In the genomic region with DNA sequence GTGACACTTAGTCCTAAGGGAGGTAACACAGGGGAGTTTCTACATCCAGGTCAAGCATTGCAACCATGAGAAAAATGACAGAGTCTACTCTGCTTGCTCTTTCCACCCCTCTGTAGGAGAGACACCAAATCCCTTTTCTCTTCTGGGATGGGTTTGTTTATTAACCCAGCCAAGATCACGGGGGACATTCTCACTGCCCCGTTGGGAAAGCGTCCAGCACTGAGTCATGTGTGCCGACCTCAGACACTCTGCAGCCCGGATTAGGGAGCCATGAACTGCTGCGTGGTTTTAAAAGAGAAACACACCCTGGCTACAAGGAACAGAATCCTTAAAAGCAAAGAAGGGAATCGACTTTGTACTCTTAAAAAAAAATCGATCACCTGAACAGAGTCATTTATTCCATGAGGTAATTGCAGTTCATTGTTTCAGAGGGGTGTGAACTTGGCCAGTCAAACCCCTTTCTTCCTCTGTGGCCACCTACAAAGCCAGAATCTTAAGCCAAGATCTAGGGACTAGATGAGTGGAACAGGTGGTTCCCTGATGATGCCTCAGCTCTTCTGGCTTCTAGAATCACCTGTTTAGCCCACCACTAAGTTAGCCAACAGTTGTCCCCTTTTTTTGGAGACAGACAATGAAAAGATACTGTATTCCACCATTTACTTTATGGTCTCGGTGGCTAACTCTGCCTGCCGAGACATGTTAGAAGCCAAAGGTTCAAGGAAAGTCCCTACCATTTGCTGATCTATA, we compare ENCODE assay signal across 10 mouse cellular contexts.
A peak's percentile ranks its signal among the peaks of the same experiment; 100 is the strongest.
DNase-seq lines count a peak whose midpoint lies in the region; ATAC-seq lines count a peak whose summit lies in the region.
"Had no signal": no experiment of that assay in that cellular context is flagged by ENCODE, and none has a peak within 500 bp of the region (broad histone marks: within the 10 kb centered on the region; RNA-seq: fewer than 3 reads in every experiment).

No protein-coding gene starts in this region.

- 77% methylated on average over 10 of the region's 10 CpGs for WGBS in heart, embryonic 12.5 days

- no peaks in the 10 kb centered on the region for H3K4me1 ChIP-seq in heart, embryonic 12.5 days (replicated peaks)
- H3K4me1 ChIP-seq: heart, embryonic 15.5 days had no signal

- ATAC-seq in heart, embryonic 12.5 days (ENCODE audit: insufficient number of reproducible peaks, low FRiP score) = no peak
- no peak for ATAC-seq in erythroid progenitor cell, adult 5-6 weeks (replicated peaks; ENCODE audit: low FRiP score, poor library complexity, severe bottlenecking)
- no peak for ATAC-seq in monocyte, adult 5-6 weeks (replicated peaks; ENCODE audit: insufficient number of reproducible peaks, low FRiP score, low TSS enrichment, poor library complexity, severe bottlenecking)

- H3K4me3 ChIP-seq in heart, embryonic 12.5 days = no peak overlapping the region
- H3K4me3 ChIP-seq: heart, embryonic 15.5 days had no signal

- no peak overlapping the region for H3K9ac ChIP-seq in heart, embryonic 12.5 days
- H3K9ac ChIP-seq: heart, embryonic 15.5 days had no signal

- peak; percentile 49 for DNase-seq in heart, adult 8-10 months (ENCODE audit: low spot score)
- DNase-seq in brain, adult 2 months (ENCODE audit: low read depth, low spot score) = peak; percentile 62
- DNase-seq in kidney, adult 18-20 months = peak; percentile 83
- peak; percentile 71 for DNase-seq in skeletal muscle tissue, adult 2 months (ENCODE audit: low read depth, low spot score)
- DNase-seq in thymus, postnatal 0 days (ENCODE audit: low spot score) = no peak

- no peaks in the 10 kb centered on the region for H3K9me3 ChIP-seq in heart, embryonic 12.5 days (replicated peaks)
- H3K9me3 ChIP-seq: heart, embryonic 15.5 days had no signal

- no peak overlapping the region for H3K27ac ChIP-seq in heart, embryonic 12.5 days (ENCODE audit: poor library complexity, severe bottlenecking)
- H3K27ac ChIP-seq: heart, embryonic 15.5 days had no signal

- H3K4me2 ChIP-seq in heart, embryonic 12.5 days = no peak overlapping the region
- H3K4me2 ChIP-seq: heart, embryonic 15.5 days had no signal

- H3K27me3 ChIP-seq in heart, embryonic 12.5 days (replicated peaks) = no peaks in the 10 kb centered on the region
- H3K27me3 ChIP-seq: heart, embryonic 15.5 days had no signal

- H3K36me3 ChIP-seq in heart, embryonic 12.5 days = peaks cover 14% of the 10 kb centered on the region
- H3K36me3 ChIP-seq: G1E; heart, embryonic 15.5 days had no signal
